Mouse (Mus musculus) telencephalon, adult 2 months (tissue): ENCODE measurements at regions not wholly inside any gene's neighbourhood (a gene's known extent, or its start where the extent isn't known, plus 50 kb on each side); places are given as distances from the start of the nearest gene placed in this dataset.
A peak's percentile ranks its signal among the peaks of the same experiment; 100 is the strongest.
"Not testable (repeated sequence)": the region's sequence is repeated elsewhere in the genome, so short reads cannot be mapped to it uniquely, and the experiment has no call there.

Experiments used
- DNase-seq: peaks from one replicate; pipeline ENCODE4 v3.0.0-alpha.2; 2011; ENCODE audit warnings: low read depth, low spot score

DNA sequence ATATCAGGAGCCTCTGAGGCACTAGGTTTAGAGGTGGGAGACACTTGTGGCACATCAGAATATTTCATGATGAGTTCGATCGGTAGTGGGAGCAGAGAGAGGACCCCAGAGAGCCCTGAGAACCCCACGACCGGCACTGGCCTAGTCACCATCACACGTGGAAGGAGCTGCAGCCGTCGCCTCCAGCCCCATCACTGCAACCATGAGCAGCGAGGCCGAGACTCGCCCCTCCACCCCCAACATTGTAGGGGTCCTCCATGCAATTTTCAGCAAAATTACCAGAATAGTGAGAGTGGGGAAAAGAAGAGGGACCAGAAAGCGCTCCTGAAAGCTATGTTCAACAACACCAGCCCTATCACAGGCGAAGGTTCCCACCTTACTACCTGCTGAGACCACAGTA, 297.0 kb downstream of the Edem1 start:
- no peak for DNase-seq

- DNase-seq = no peak
Measured at GRCm38 (mm10) chr6:109127203-109127602, 298.8 kb downstream of the Edem1 start.

GRCm38 (mm10) chr6:109146111-109146510, 317.7 kb downstream of the Edem1 start:
- peak; percentile 49 for DNase-seq

GRCm38 (mm10) chr6:109149043-109149442, 320.6 kb downstream of the Edem1 start:
- no peak for DNase-seq

GRCm38 (mm10) chr6:109150023-109150911, 321.8 kb downstream of the Edem1 start:
- DNase-seq = peak; percentile 88

- no peak for DNase-seq
Measured at GRCm38 (mm10) chr6:109150912-109151256, 322.4 kb downstream of the Edem1 start.

DNA sequence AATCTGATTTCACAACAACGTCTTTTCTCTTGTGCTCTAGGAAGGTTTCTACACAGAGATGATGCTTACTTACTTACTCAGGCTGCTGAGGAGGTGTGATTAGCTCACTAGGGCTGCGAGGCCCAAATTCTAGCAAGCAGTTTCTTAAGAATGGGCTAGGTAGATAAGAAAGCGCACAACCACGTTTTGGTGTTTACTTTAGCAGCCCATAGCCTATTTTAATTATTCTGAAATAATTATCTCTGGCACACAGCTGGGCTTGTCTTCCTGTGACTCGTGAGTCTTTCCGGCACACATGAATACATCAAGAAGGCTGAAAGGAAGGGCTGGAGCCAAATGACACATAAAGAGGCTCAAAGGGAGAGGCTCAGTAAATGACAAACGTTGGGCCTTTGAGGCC, 325.2 kb downstream of the Edem1 start:
- DNase-seq = no peak

- no peak for DNase-seq
Measured at GRCm38 (mm10) chr6:109159561-109159960, 331.1 kb downstream of the Edem1 start.

- no peak for DNase-seq
Measured at GRCm38 (mm10) chr6:109167439-109167838, 339.0 kb downstream of the Edem1 start.

DNA sequence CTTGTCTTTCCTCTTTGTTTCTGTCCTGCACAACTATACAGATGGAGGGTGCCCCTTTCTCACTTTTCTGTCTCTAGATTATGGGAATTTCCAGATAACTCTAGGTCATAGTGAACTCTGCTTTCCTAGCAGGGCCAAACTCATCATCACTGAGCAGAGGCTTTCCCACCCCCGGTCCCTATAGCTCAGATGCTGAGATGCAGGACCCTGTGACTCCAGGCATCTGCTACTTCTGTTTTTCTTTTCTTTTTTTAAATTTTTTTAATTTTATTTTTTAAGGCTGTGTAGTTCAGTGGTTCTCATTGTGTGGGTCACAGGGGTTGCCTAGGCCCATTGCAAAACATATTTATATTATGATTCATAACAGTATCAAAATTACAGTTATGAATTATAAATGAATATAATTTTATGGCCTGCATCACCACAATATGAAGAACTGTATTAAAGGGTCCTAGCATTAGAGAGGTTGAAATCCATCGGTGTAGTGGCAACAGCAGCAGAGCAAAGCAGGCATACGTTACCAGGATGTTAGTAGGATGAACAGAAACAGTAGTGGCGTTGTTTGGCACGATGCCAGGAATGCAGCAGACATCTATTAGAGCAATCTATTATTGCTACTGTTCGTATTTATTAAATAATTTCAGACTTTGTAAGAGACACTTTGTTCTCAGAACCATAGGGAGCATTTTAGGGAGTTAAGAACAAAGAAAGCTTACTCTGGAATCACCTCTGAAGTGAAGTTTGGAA, 343.8 kb downstream of the Edem1 start:
- no peak for DNase-seq

DNA sequence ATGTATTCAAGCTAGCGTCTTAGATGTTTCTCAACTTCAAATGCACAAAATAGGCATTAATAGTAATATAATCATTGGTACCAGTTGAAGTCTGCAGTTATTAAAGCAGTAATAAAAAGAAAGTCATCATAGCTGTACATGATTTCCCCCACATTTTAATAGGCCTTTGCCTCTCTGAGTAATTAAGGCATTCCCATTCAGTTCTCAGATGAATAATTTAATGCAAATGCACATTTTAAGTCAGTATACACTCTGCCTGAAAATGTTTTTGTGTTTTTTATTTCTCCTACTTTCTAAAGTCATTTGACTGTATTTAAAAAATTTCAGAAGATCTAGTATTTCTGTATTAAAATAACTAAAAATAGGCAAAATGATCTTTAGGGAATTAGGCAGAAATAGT, 344.6 kb downstream of the Edem1 start:
- no peak for DNase-seq

- no peak for DNase-seq
Measured at GRCm38 (mm10) chr6:109176876-109177275, 348.4 kb downstream of the Edem1 start.

DNA sequence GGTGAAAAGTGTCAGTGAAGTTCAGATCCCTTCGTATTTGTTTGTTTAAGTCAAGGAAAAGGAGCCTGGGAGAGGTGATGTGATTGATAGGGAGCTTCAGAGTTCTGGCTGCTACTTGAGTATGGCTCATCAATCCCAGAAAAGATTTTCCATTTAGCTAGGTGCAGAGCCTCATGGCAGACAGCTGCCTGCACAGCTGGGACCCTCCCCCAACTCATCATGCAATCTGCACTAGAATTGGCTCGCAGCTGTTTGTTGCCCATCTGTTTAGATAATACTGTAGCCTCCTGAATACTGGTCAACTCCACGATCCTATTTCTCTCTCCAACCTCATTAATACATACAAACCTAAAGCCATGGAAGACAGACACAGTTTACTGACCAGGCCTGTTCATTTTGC, 354.4 kb downstream of the Edem1 start:
- no peak for DNase-seq

GRCm38 (mm10) chr6:109193061-109193460, 364.6 kb downstream of the Edem1 start:
- DNase-seq = not testable (repeated sequence)

DNA sequence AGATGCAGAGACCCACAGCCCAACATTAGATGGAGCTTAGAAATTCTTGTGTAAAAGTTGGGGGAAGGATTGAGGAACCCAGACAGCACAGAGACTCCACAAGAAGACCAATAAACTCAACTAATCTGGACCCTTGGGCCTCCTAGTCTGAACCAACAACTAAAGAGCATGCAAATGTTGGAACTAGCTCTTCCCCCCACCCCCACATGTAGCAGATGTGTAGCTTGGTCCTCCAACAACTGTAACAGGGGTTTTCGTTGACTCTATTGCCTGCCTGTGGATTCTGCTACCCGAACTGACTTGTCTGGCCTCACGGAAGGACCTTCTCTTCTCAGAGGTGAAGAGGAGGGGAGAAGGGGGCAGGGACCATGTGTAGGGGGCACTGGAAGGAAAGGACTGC, 365.2 kb downstream of the Edem1 start:
- DNase-seq = no peak

- no peak for DNase-seq
Measured at GRCm38 (mm10) chr6:109209699-109210098, 381.3 kb downstream of the Edem1 start.

GRCm38 (mm10) chr6:109230391-109230790, 401.9 kb downstream of the Edem1 start:
- no peak for DNase-seq

GRCm38 (mm10) chr6:109233426-109233825, 405.0 kb downstream of the Edem1 start:
- no peak for DNase-seq

DNA sequence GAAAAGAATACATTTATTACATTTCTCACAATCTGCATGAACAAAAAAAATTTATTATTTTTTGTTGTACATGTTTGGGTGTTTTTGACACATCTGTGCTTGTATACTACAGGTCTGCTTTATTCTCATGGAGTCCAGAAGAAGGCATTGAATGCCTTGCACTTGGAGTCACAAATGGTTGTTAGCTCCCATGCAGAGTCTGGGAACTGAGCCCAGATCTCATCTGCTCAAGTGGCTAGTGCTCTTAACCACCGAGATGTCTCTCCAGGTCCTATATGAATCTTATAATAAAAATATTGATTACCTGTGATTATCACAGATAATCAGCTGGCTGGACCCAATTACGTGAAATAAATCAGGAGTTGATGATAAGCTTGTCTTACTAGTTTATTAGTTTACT, 417.2 kb downstream of the Edem1 start:
- DNase-seq = no peak

DNA sequence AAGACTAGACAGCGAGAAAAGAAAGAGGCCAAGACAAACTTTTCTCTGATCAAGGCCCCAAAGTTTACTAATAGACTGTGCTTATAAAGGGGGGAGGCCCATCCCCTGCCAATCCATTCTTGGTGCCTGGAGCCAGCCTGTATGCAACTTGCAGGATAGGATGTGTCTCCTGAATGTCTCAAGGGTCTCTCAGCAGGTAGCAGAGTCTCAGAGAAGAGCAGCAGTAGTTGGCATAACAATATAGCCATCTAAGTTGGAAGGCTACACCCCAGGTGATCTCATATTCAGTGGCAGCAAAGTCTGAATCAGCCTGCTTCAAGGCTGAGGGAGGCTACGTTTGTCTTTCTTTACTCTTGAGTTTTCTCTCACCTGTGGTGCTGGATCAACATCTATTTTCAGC, 418.1 kb downstream of the Edem1 start:
- DNase-seq = not testable (repeated sequence)
